Mouse (Mus musculus) MEL (cell line): ENCODE results near the gene Smoc1.

Source experiments
- CTCF ChIP-seq, 3 experiments: IDR thresholded peaks in 2 of 3; conservative IDR thresholded peaks in 1 of 3; 2 replicates each; pipeline ENCODE4 v1.5.1; 2011 to 2012; ENCODE audit warnings: low read length in 3 of 3, low read depth in 2 of 3, mild to moderate bottlenecking in 2 of 3, improper control_type of control experiment in 1 of 3, inconsistent platforms in 1 of 3, mixed read lengths in 1 of 3, moderate library complexity in 1 of 3; ENCODE audit not compliant: control insufficient read depth in 1 of 3, insufficient read depth in 1 of 3, poor library complexity in 1 of 3, severe bottlenecking in 1 of 3
- E2F4 ChIP-seq: IDR thresholded peaks from 2 replicates; pipeline ENCODE4 v1.6.1; 2011; ENCODE audit warnings: low read depth, low read length, improper control_type of control experiment, borderline replicate concordance
- EP300 ChIP-seq, 2 experiments: IDR thresholded peaks; 2 replicates each; pipeline ENCODE4 v1.6.1; 2011; ENCODE audit warnings: improper control_type of control experiment in 2 of 2, low read length in 2 of 2, low read depth in 1 of 2, mild to moderate bottlenecking in 1 of 2
- GABPA ChIP-seq: IDR thresholded peaks from 2 replicates; pipeline ENCODE4 v1.6.1; 2012; ENCODE audit warnings: low read depth, mild to moderate bottlenecking, inconsistent platforms, low read length, improper control_type of control experiment, moderate library complexity
- JUND ChIP-seq: IDR thresholded peaks from 2 replicates; pipeline ENCODE4 v1.6.1; 2011; ENCODE audit warnings: low read depth, mild to moderate bottlenecking, improper control_type of control experiment, low read length
- KAT2A ChIP-seq: conservative IDR thresholded peaks from 2 replicates; pipeline ENCODE4 v1.6.1; 2012; ENCODE audit warnings: low read depth, low read length, improper control_type of control experiment, inconsistent platforms
- MAX ChIP-seq: IDR thresholded peaks from 2 replicates; pipeline ENCODE4 v1.6.1; 2011; ENCODE audit warnings: low read length, improper control_type of control experiment
- MEF2A ChIP-seq: IDR thresholded peaks from 2 replicates; pipeline ENCODE4 v1.6.1; 2014; ENCODE audit warnings: low read depth, mild to moderate bottlenecking, inconsistent platforms, low read length, improper control_type of control experiment; ENCODE audit not compliant: poor library complexity, insufficient replicate concordance, severe bottlenecking; ENCODE audit errors: extremely low read depth
- MYC ChIP-seq: IDR thresholded peaks from 2 replicates; pipeline ENCODE4 v1.6.1; 2011; ENCODE audit warnings: low read depth, mild to moderate bottlenecking, low read length, improper control_type of control experiment, moderate library complexity
- POLR2A ChIP-seq, 2 experiments: IDR thresholded peaks; 2 replicates each; pipeline ENCODE4 v1.6.1; 2011 to 2012; ENCODE audit warnings: low read length in 2 of 2, mild to moderate bottlenecking in 2 of 2, control low read depth in 1 of 2, improper control_type of control experiment in 1 of 2, low read depth in 1 of 2, moderate library complexity in 1 of 2; ENCODE audit not compliant: control insufficient read depth in 1 of 2, insufficient read depth in 1 of 2, poor library complexity in 1 of 2
- RAD21 ChIP-seq: IDR thresholded peaks from 2 replicates; pipeline ENCODE4 v1.6.1; 2011; ENCODE audit warnings: mild to moderate bottlenecking, low read depth, low read length, improper control_type of control experiment
- RCOR1 ChIP-seq: IDR thresholded peaks from 2 replicates; pipeline ENCODE4 v1.6.1; 2012; ENCODE audit warnings: low read depth, mild to moderate bottlenecking, inconsistent platforms, low read length, improper control_type of control experiment
- UBTF ChIP-seq: IDR thresholded peaks from 2 replicates; pipeline ENCODE4 v1.6.1; 2012; ENCODE audit warnings: low read depth, mild to moderate bottlenecking, inconsistent platforms, low read length, improper control_type of control experiment, moderate library complexity, borderline replicate concordance; ENCODE audit not compliant: insufficient read depth
- ZC3H11A ChIP-seq: IDR thresholded peaks from 2 replicates; pipeline ENCODE4 v1.6.1; 2012; ENCODE audit warnings: low read depth, mild to moderate bottlenecking, inconsistent platforms, low read length, improper control_type of control experiment

DNA sequence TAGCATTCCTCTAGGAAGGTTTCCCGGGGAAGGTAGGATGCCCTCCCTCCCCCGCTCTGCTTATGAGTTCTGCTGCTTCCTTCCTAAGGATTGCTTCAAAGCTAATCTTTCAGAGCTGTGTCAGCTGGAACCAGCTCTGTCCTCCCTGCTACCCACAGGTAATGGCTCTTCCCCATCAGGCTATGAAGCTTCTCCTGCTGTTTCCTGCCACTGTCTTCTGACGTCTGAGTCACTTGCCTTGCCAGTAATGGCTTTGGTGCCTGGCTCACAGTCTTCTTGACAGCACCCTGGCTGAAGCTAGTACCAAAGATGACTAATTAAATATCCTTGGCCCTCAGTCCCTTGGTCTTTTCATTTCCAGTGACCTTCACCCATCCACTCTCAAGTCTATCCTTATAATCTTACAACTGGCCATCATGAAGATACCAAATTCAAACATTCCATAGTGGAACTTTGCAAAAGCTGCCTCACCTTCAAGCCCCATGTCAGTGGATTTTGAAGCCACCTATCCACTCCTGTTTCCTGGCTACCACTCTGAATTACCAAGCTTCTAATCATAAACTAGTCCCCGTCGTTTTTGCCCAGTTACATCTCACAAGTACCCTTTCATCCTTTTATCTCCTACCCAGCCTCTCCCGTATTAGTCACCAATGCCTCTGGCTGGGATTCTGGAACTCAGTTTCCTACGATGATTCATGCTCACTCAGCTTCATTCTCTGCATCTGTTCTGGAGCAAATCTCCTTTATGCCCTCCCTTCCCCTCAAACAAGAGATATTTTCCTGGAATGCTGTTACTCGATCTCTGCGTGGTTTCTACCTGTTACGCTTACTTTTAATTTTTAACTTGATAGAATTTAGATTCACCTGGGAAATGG, 209.1 kb downstream of the Smoc1 start:
- no peak for TF ChIP-seq RCOR1
- no peak for TF ChIP-seq CTCF (IDR thresholded peaks at IDR 0.05 in 2 of 3, conservative IDR thresholded peaks at IDR 0.05 in 1 of 3; ENCODE audit: control insufficient read depth in 1 of 3, insufficient read depth in 1 of 3, low read depth in 2 of 3, low read length in 3 of 3, poor library complexity in 1 of 3, severe bottlenecking in 1 of 3)
- no peak for TF ChIP-seq UBTF
- no peak for TF ChIP-seq KAT2A
- TF ChIP-seq POLR2A (IDR thresholded peaks at IDR 0.05; ENCODE audit: control insufficient read depth in 1 of 2, insufficient read depth in 1 of 2, low read depth in 1 of 2, low read length in 2 of 2, poor library complexity in 1 of 2): no peak
- no peak for TF ChIP-seq MEF2A
- TF ChIP-seq MYC: no peak
- TF ChIP-seq E2F4: no peak
- TF ChIP-seq EP300 (IDR thresholded peaks at IDR 0.05; ENCODE audit: low read depth in 1 of 2, low read length in 2 of 2): no peak
- TF ChIP-seq ZC3H11A: no peak
- TF ChIP-seq MAX: no peak
- no peak for TF ChIP-seq GABPA
- TF ChIP-seq RAD21: no peak
- no peak for TF ChIP-seq JUND
